Mouse (Mus musculus): Measurements from ENCODE around the gene Kyat3. TPM values are rescaled to one million over a fixed set of nuclear protein-coding genes. Genes with fewer than 3 reads are reported as not detected.

Kyat3 gene
- 5.1 to 8.9 TPM (median 6.8 TPM) in 4 replicates for total RNA-seq (2023)

DNA sequence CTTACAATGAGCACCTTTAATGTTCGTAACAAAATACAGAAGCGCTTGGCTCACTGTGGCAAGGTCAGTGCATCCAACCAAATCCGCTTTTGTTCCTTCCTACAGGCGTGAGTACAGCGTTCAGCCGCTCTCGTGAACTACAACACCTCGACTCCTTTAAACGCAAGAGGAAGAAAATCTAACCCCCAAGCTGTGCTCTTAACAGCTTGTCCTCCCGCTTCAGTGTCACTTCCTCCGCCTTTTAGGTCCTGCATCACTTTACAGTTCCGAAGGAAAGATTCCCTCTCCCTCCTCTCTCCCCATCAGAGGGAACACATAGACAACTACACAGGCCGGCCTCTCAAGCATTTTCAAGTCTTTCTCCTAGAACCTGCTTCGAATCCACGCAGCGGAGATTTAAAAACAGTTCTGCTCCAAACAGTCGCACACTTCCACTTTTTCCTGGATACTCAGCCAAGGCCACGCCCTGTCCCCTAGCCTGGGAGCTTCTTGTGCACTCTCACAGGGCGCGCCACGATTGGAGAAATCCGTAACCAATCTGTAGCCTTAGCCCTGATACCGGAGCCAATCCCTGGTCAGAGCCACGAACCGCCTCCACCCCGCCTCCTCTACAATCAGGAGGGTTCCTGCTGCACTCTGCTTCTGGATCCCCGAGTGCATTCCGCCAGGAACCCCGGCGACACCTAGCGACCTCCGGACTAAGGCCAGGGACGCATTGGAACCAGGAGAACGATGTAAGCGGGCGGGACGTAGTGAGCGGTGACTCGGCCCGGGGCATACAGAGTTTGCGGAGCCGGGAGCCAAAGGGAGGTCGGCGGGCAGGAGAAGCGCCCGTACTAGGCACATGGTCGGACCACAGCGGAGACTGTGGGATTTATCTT, at the start of gene Kyat3:
Gene Kyat3, plus strand, starts transcription at position 610 of the 881 bp plus-strand sequence.

DNA sequence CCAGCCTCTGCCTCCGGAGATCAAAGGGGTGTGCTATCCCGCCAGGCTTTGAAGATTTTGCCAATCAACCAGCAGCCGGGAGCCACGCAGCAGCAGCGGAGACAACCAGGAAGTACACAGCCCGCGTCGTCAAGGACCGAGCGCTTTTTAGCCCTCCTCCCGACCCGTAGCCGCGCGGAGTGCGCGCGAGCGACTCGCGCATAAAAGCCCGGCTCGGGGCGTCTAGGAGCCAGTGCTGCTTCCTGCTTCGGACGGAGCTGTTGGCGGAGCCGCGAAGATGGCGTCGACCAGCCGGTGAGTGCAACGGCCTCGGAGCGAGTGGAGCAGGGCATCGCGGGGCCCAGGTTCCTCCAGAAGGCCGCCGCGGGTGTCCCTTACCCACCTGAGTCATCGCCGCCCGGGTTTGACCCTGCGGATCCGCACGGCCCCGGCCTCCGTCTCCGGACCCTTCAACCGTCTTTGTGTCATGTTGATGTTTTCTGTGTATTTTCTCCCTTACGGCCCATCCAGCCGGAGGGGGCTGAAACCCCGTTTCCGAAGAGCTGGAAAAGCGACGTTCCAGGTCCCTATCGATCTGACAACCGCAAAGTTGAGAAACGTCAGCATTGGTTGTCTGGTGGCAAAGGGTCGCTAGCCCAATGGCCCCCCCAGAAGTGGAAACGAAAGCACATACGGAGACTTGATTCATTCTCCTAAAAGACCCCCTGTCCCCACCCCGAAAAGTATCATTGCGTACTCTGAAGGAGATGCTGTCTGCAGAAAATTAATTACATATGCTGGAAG, 64.3 kb downstream of the Kyat3 start, which contains the start of gene Gtf2b:
Gene Gtf2b, plus strand, starts transcription at position 51 of the 783 bp plus-strand sequence.

Other genes with a start within 250 kb of the Kyat3 start
- gene Gbp5, start 207.1 kb upstream of the Kyat3 start, total RNA-seq (2023): 24.1 to 31.9 TPM (median 28.4 TPM) in 4 replicates
- gene Gbp7, start 170.7 kb upstream of the Kyat3 start, total RNA-seq (2023): 14.8 to 17.6 TPM (median 15.5 TPM) in 4 replicates
- 41.4 to 45.1 TPM (median 43.7 TPM) in 4 replicates for gene Gbp3, start 141.0 kb upstream of the Kyat3 start, total RNA-seq (2023)
- 0.26 TPM in 1 of 4 replicates, not detected in the others for gene Gbp2b, start 106.2 kb upstream of the Kyat3 start, total RNA-seq (2023)
- 7.1 to 9.7 TPM (median 7.4 TPM) in 4 replicates for gene Gbp2, start 80.4 kb upstream of the Kyat3 start, total RNA-seq (2023)
- gene Gtf2b, start 64.0 kb downstream of the Kyat3 start, total RNA-seq (2023): 101 to 117 TPM (median 102 TPM) in 4 replicates
- gene Pkn2, start 181.0 kb downstream of the Kyat3 start, total RNA-seq (2023): 72.6 to 77.6 TPM (median 74.8 TPM) in 4 replicates